Mouse (Mus musculus): ENCODE data around the gene Cd80. TPM values are rescaled to one million over a fixed set of nuclear protein-coding genes. Genes with fewer than 3 reads are reported as not detected.
"Not testable (repeated sequence)": the region's sequence is repeated elsewhere in the genome, so short reads cannot be mapped to it uniquely, and the experiment has no call there.

The Cd80 gene
- polyA plus RNA-seq, 1 experiment from 2014 or later, result 0.35 TPM

DNA sequence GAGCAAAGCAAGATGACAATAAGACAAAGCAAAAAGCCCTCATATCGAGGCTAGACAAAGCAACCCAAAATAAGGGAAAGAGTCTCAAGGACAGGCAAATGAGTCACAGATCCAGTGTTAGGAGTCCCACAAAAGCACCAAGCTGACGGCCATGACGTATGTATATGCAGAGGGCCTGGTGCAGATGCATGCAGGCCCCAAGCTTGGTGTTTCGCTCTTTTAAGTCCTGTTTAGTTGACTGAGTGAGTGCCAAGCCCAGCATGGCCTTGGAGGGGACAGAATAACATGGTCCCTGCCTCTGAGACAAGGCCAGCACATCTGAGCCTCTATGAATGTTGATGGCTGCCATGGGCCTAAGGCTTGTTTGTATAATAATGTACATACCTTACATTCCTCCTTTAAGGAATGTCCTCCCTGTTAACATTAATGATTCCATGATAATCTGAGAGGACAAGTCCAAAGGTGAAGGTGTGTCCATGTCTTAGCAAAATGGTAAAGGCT lies 21.0 kb upstream of the Cd80 start:
- WGBS, result 85% methylated on average over 4 of the region's 4 CpGs
- Histone ChIP-seq H3K4me3 (no peak overlapping the region), H3K36me3 (replicated peaks) (no peaks in the 10 kb centered on the region), H3K4me1 (peaks cover 5% of the 10 kb centered on the region; the same call in 1 of the 2 replicates), H3K9me3 (no peaks in the 10 kb centered on the region), H3K27me3 (replicated peaks; ENCODE audit: low read depth, poor library complexity, severe bottlenecking) (no peaks in the 10 kb centered on the region), H3K27ac (replicated peaks) (no peak overlapping the region)
- no peak for DNase-seq (ENCODE audit: low spot score)

DNA sequence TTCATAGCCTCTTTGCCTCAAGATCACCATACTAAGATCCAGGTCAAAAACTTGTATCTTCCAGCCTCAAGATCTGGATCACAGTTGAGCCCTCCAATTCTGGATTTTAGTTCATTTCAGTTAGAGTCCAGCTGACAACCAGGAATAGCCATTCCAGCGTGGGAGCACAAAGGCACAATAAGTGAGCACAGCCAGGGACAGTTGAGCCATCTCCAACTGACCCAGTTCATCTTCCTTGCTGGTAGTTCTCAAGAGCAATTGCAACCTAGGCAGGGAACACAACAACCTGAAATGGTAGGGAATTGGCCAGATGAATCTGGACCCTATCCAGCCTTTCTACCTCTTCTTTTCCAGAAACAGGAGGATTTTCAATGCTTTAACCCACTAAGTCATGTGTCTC lies 16.2 kb upstream of the Cd80 start:
- no peak for DNase-seq (ENCODE audit: low spot score)
- Histone ChIP-seq H3K9me3 (no peaks in the 10 kb centered on the region; the same call in 1 of the 2 replicates), H3K4me3 (no peak overlapping the region), H3K36me3 (replicated peaks) (peaks cover 22% of the 10 kb centered on the region), H3K4me1 (no peaks in the 10 kb centered on the region), H3K27me3 (replicated peaks; ENCODE audit: low read depth, poor library complexity, severe bottlenecking) (no peaks in the 10 kb centered on the region), H3K27ac (replicated peaks) (no peak overlapping the region)
- WGBS, result 83% methylated on average over 1 of the region's 1 CpGs

DNA sequence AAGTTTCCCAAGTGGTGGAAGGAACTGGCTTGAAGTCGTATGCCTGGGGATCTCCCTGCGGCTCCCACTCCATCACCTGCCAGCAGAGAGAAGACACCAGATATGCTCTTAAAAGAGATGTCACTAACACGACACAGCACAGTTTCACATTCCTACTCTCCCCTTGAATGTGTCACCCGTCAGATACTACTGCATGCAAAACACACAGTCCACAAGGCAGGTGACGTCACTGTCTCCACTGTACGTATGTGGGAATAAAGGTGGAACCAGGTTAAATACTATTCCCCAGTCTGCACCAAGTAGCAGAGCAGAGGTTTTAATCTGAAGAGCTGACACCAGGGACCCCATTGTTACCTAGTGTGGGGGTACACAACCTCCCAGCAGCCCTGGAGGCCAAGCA lies 15.0 kb upstream of the Cd80 start:
- no peak overlapping the region for H3K4me3 ChIP-seq
- no peaks in the 10 kb centered on the region for H3K4me1 ChIP-seq
- no peak for DNase-seq (ENCODE audit: low spot score)
- H3K27ac ChIP-seq (replicated peaks), result no peak overlapping the region
- H3K27me3 ChIP-seq (replicated peaks; ENCODE audit: low read depth, poor library complexity, severe bottlenecking), result no peaks in the 10 kb centered on the region
- 82% methylated on average over 6 of the region's 6 CpGs for WGBS
- no peaks in the 10 kb centered on the region; the same call in 1 of the 2 replicates for H3K9me3 ChIP-seq
- H3K36me3 ChIP-seq (replicated peaks), result peaks cover 34% of the 10 kb centered on the region

DNA sequence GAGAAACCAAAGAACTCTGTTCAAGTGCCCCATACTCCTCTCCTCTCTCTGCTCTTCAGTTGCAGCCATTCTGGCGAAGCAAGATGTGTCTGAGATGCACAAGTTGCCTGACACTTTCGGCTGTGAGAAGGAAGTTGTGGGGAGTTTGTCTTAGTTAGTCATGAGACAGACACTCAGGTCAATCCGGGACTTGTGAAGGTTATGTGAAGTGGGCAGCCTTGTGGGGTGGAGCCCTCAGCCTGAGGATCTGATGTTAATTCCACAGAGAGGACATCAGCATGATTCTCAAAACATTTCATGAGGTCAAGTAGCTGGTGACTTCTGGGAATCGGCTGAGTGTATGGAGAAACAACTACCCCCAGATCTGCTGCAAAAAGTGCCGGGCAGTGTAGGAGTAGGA lies 13.8 kb upstream of the Cd80 start:
- 91% methylated on average over 5 of the region's 5 CpGs for WGBS
- no peaks in the 10 kb centered on the region; the same call in 1 of the 2 replicates for H3K9me3 ChIP-seq

DNA sequence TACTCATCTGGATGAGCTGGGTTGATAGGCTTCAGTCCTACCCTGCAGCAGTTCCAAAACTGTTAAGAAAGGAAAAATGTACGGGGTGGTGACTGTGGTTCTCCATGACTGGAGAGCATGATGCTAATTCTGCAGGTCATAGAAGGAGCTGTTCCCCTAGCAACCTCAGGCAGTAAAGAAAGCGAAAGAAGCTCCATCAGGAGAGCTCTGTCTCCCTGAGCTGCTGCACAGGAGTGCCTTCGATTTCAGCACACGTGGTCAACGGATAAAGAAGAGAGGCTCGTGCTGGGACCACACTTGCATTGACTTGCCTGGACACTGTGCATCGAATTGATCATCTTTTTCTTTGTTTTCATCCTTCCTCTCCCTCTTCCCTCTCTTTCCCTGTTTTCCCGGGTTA lies 13.1 kb upstream of the Cd80 start:
- no peak overlapping the region for H3K4me3 ChIP-seq
- DNase-seq (ENCODE audit: low spot score), result no peak
- H3K4me1 ChIP-seq, result no peaks in the 10 kb centered on the region; the same call in 1 of the 2 replicates
- 86% methylated on average over 8 of the region's 8 CpGs for WGBS
- H3K27me3 ChIP-seq (replicated peaks; ENCODE audit: low read depth, poor library complexity, severe bottlenecking), result no peaks in the 10 kb centered on the region
- H3K36me3 ChIP-seq (replicated peaks), result peaks cover 52% of the 10 kb centered on the region
- H3K9me3 ChIP-seq, result no peaks in the 10 kb centered on the region; the same call in none of the 2 replicates
- no peak overlapping the region for H3K27ac ChIP-seq (replicated peaks)

More for the DNA sequence above, 13.8 kb upstream of the Cd80 start:
- Histone ChIP-seq H3K4me1 (no peaks in the 10 kb centered on the region), H3K27me3 (replicated peaks; ENCODE audit: low read depth, poor library complexity, severe bottlenecking) (no peaks in the 10 kb centered on the region), H3K36me3 (replicated peaks) (peaks cover 46% of the 10 kb centered on the region), H3K27ac (replicated peaks) (no peak overlapping the region), H3K4me3 (no peak overlapping the region)
- DNase-seq (ENCODE audit: low spot score), result no peak

DNA sequence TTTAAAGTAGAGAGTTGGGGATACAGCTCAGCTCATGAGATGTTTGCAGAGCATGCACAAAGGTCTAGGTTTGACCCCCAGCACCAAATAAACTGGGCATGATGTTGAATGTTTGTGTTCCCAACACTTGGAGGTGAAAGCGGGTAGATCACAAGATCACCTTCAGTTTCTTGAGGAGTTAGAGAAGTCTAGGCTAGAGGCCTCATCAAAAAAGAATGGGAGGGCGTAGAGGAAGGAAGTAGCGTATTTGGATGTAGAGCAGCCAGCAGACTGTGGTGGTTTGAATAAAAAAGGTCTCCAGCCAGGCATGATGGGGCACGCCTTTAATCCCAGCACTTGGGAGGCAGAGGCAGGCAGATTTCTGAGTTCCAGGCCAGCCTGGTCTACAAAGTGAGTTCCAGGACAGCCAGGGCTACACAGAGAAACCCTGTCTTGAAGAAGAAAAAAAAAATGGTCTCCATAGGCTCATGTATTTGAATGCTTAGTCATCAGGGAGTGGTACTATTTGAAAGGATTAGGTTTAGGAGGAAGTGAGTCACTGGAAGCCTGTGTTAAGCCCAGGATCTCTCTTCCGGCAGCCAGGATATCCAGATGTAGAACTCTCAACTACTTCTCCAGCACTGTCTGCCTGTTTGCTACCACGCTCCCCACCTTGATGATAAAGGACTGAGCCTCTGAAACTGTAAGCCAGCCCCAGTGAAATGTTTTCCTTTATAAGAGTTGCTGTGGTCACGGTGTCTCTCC lies 11.5 kb upstream of the Cd80 start:
- H3K4me1 ChIP-seq, result peaks cover 11% of the 10 kb centered on the region
- WGBS, result 93% methylated on average over 7 of the region's 7 CpGs
- H3K9me3 ChIP-seq, result no peaks in the 10 kb centered on the region; the same call in none of the 2 replicates
- H3K36me3 ChIP-seq (replicated peaks), result peaks cover 69% of the 10 kb centered on the region
- no peaks in the 10 kb centered on the region for H3K27me3 ChIP-seq (replicated peaks; ENCODE audit: low read depth, poor library complexity, severe bottlenecking)
- H3K27ac ChIP-seq (replicated peaks), result no peak overlapping the region
- DNase-seq (ENCODE audit: low spot score), result no peak
- no peak overlapping the region for H3K4me3 ChIP-seq

DNA sequence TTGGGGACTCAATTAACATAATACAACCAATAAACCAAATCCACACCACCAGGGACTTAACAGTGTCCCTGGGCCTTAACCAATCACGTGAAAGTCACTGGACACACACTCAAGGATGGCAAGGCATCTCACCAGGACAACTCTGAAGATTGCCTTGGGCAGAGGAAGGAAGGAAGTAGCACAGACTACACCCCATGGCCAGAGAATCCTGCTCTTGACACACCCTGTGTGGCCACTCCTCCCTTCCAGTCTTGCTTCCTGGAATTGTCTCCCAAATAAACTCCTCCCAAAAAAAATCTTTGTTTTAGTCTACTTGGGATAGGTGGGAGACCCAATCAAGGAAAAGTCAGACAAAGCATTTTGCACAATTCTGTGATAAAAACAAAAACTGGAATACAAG lies 10.3 kb upstream of the Cd80 start:
- WGBS, result 93% methylated on average over 1 of the region's 1 CpGs
- no peak for DNase-seq (ENCODE audit: low spot score)

DNA sequence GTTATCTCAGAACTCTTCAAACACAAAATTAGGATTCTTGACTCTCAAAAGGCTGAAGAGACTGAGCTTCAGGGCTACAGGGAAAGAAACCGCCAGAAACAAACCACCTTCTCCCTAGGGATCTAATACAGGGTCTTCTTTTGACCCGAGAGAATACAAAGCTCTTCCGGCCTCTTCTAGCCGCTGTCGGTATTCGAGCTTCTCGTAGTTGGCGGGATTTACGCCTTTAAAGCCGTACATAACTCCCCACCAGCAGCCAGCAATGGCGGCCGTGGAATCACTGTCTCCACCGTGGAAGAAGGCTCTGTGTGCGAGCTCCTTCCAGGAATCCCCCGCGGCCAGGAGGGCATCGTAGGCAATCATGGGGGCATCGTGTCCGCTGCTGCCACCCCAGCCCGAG lies 9.8 kb upstream of the Cd80 start:
- H3K36me3 ChIP-seq (replicated peaks), result peaks cover 86% of the 10 kb centered on the region
- WGBS, result 95% methylated on average over 20 of the region's 20 CpGs
- no peaks in the 10 kb centered on the region; the same call in none of the 2 replicates for H3K9me3 ChIP-seq
- no peak for DNase-seq (ENCODE audit: low spot score)
- no peak overlapping the region for H3K27ac ChIP-seq (replicated peaks)
- H3K27me3 ChIP-seq (replicated peaks; ENCODE audit: low read depth, poor library complexity, severe bottlenecking), result no peaks in the 10 kb centered on the region
- H3K4me1 ChIP-seq, result peaks cover 19% of the 10 kb centered on the region
- no peak overlapping the region for H3K4me3 ChIP-seq

More for the DNA sequence above, 10.3 kb upstream of the Cd80 start:
- Histone ChIP-seq H3K4me3 (no peak overlapping the region), H3K27ac (replicated peaks) (no peak overlapping the region), H3K9me3 (no peaks in the 10 kb centered on the region; the same call in none of the 2 replicates), H3K27me3 (replicated peaks; ENCODE audit: low read depth, poor library complexity, severe bottlenecking) (no peaks in the 10 kb centered on the region), H3K36me3 (replicated peaks) (peaks cover 80% of the 10 kb centered on the region), H3K4me1 (peaks cover 14% of the 10 kb centered on the region)

DNA sequence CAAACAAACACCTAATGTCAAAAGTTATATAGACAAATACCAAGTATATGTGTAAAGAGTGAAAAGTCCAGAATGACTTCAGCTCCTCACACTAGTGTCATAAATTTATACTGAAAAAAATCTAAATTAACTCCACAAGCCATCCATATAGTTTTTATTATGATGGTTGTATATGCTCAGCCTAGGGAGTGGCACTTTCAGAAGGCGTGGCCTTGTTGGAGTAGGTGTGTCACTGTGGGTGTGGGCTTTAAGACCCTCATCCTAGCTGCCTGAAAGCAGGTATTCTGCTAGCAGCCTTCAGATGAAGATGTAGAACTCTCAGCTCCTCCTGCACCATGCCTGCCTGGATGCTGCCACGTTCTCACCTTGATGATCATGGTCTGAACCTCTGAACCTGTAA lies 9.2 kb upstream of the Cd80 start:
- not testable (repeated sequence) for DNase-seq (ENCODE audit: low spot score); H3K9me3 ChIP-seq; H3K27me3 ChIP-seq (replicated peaks; ENCODE audit: low read depth, poor library complexity, severe bottlenecking); H3K4me3 ChIP-seq; H3K27ac ChIP-seq (replicated peaks)
- WGBS, result 91% methylated on average over 2 of the region's 2 CpGs
- peaks cover 23% of the 10 kb centered on the region for H3K4me1 ChIP-seq
- peaks cover 89% of the 10 kb centered on the region for H3K36me3 ChIP-seq (replicated peaks)

DNA sequence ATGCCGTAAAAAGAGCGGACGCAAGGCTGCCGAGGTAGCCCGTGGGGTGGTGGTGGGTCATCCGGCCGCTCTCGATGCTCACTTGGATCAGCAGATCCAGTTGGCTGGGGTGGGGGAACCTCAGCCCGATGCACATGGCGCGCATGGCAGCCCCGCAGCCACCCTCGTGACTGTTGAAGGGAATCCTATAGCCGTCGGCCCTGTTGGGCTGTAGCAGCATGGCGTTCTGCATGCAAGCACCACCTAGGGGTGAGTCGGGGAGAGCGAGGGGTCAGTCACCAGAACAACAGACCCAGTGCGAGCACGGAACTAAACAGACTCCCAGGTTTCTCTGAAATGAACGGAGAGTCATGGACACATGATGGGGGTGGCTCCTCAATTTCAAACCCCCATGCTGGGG lies 8.0 kb upstream of the Cd80 start:
- DNase-seq (ENCODE audit: low spot score), result no peak
- Histone ChIP-seq H3K27me3 (replicated peaks; ENCODE audit: low read depth, poor library complexity, severe bottlenecking) (no peaks in the 10 kb centered on the region), H3K4me3 (no peak overlapping the region), H3K9me3 (no peaks in the 10 kb centered on the region; the same call in none of the 2 replicates), H3K36me3 (replicated peaks) (peaks cover 85% of the 10 kb centered on the region), H3K27ac (replicated peaks) (no peak overlapping the region; the same call in 1 of the 2 replicates), H3K4me1 (peaks cover 35% of the 10 kb centered on the region)
- 90% methylated on average over 21 of the region's 21 CpGs for WGBS

DNA sequence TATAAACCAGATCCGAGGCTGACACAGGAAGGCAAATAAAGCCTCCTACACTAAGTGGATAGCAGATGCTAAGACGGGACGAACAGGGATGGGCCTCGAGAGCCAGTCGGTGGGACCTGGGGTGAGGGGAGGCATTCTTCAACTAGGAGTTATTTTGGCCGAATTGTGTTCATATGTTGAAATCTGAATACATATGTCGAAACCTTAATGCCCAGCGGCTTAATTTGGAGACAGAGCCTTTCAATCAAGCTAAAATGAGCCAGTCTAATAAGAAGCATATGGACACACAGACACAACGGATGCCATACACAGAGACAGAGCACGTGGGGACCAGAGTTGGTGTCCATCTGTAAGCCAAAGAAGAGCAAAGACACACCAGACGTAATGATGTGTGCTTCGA lies 6.9 kb upstream of the Cd80 start:
- Histone ChIP-seq H3K27ac (replicated peaks) (peak overlapping the region; percentile 51; the same call in 1 of the 2 replicates), H3K9me3 (no peaks in the 10 kb centered on the region; the same call in none of the 2 replicates), H3K27me3 (replicated peaks; ENCODE audit: low read depth, poor library complexity, severe bottlenecking) (no peaks in the 10 kb centered on the region), H3K4me1 (peaks cover 37% of the 10 kb centered on the region), H3K36me3 (replicated peaks) (peaks cover 74% of the 10 kb centered on the region), H3K4me3 (no peak overlapping the region)
- peak; percentile 28 for DNase-seq (ENCODE audit: low spot score)
- WGBS, result 71% methylated on average over 12 of the region's 12 CpGs

DNA sequence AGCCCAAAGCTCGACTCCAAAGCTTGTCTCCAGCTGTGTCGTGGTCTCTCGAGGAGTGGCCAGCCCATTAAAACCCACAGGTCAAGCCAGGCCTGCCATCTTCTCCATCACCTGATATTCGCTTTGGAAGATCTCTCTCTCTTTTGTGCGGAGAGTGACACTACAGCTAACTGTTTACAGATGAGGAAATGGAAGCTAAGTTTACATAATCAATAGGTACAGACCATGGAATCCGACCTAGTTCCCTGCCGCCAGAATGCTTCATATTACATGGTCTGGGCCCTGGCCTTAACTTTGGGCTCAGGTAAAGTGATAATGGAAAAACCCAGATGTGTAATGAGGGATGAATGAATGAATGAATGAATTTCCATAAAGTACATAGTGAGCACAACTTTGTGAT lies 4.7 kb upstream of the Cd80 start:
- Histone ChIP-seq H3K4me1 (peaks cover 37% of the 10 kb centered on the region), H3K9me3 (no peaks in the 10 kb centered on the region; the same call in 1 of the 2 replicates), H3K4me3 (peak overlapping the region; percentile 11; the same call in 1 of the 2 replicates), H3K36me3 (replicated peaks) (peaks cover 52% of the 10 kb centered on the region), H3K27me3 (replicated peaks; ENCODE audit: low read depth, poor library complexity, severe bottlenecking) (no peaks in the 10 kb centered on the region; the same call in 1 of the 2 replicates), H3K27ac (replicated peaks) (no peak overlapping the region)
- WGBS, result 84% methylated on average over 7 of the region's 7 CpGs
- no peak for DNase-seq (ENCODE audit: low spot score)
